Mouse (Mus musculus) heart, postnatal 0 days (tissue): ENCODE data around the gene Bbip1.

Source experiments
- CTCF ChIP-seq: IDR thresholded peaks from 2 replicates; pipeline ENCODE4 v1.5.1; 2016; ENCODE audit warnings: antibody characterized with exemption, control low read depth, low read depth
- EP300 ChIP-seq: IDR thresholded peaks from 2 replicates; pipeline ENCODE4 v1.6.1; 2016; ENCODE audit warnings: antibody characterized with exemption, low read depth

DNA sequence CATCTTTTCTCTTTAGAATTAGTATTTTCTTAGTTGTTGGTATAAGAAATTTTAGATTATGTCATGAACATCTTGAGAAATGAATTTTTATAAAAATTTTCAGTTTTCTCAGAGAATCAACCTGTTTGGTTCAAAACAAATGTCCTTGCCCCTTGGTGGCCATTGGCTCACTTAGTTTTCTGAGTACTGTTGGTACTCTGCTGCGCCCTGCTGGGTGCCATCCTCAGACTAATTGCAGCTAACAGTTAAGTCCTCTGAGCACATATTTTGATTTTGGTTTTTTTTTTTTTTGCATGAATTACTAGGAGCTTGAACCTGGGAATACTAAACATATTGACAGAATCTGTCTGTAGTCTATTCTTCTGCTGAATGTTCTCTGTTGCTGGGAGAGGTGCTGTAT lies 38.9 kb upstream of the Bbip1 start:
- TF ChIP-seq EP300, result no peak
- peak; percentile 25; the same call in 1 of the 2 replicates for TF ChIP-seq CTCF
